Mouse (Mus musculus) forebrain, embryonic 12.5 days (tissue): ENCODE measurements at regions not wholly inside any gene's neighbourhood (a gene's known extent, or its start where the extent isn't known, plus 50 kb on each side); places are given as distances from the start of the nearest gene placed in this dataset.
"Not testable (repeated sequence)": the region's sequence is repeated elsewhere in the genome, so short reads cannot be mapped to it uniquely, and the experiment has no call there.

Experiments
- ATAC-seq: fragments of 200-750 bp; cut with Nextera tagmentation; 2 replicates; pipeline ENCODE4 v1.8.0; 2017; ENCODE audit warnings: moderate TSS enrichment; ENCODE audit not compliant: low FRiP score
- H3K27ac ChIP-seq: fragments of 300-500 bp; sonication (generic); 2 replicates; pipeline ENCODE4 v1.5.1; 2016; ENCODE audit warnings: mild to moderate bottlenecking
- H3K27me3 ChIP-seq: fragments of 300-500 bp; sonication (generic); 2 replicates; pipeline ENCODE4 v1.6.1; 2016; ENCODE audit warnings: mild to moderate bottlenecking
- H3K36me3 ChIP-seq: fragments of 300-500 bp; sonication (generic); replicated peaks from 2 replicates; pipeline ENCODE4 v1.6.1; 2016; ENCODE audit warnings: mild to moderate bottlenecking
- H3K4me1 ChIP-seq: fragments of 300-500 bp; sonication (generic); 2 replicates; pipeline ENCODE4 v1.6.1; 2016
- H3K4me2 ChIP-seq: fragments of 300-500 bp; sonication (generic); 2 replicates; pipeline ENCODE4 v1.6.1; 2016; ENCODE audit warnings: mild to moderate bottlenecking, moderate library complexity
- H3K4me3 ChIP-seq: fragments of 300-500 bp; sonication (generic); replicated peaks from 2 replicates; pipeline ENCODE4 v1.5.1; 2016; ENCODE audit warnings: mild to moderate bottlenecking
- H3K9ac ChIP-seq: fragments of 300-500 bp; sonication (generic); 2 replicates; pipeline ENCODE4 v1.6.1; 2016; ENCODE audit warnings: mild to moderate bottlenecking
- H3K9me3 ChIP-seq: fragments of 300-500 bp; sonication (generic); 2 replicates; pipeline ENCODE4 v1.6.1; 2016
- WGBS: fragments of 180-500 bp; shearing (Covaris S2); methylation state at CpG from one replicate; pipeline ENCODE4 v1.1.7; 2016; 5-methylcytosine and 5-hydroxymethylcytosine counted together

GRCm38 (mm10) chrX:70606349-70606748 lies 129.4 kb upstream of the Tmem185a start:
- H3K36me3 ChIP-seq: no peaks in the 10 kb centered on the region
- H3K9ac ChIP-seq: no peak overlapping the region
- ATAC-seq: no peak
- H3K27me3 ChIP-seq: no peaks in the 10 kb centered on the region
- H3K27ac ChIP-seq: no peak overlapping the region
- WGBS: 76% methylated on average over 1 of the region's 1 CpGs
- no peaks in the 10 kb centered on the region for H3K4me1 ChIP-seq
- H3K4me2 ChIP-seq: no peak overlapping the region
- H3K4me3 ChIP-seq: no peak overlapping the region
- no peaks in the 10 kb centered on the region for H3K9me3 ChIP-seq

GRCm38 (mm10) chrX:70582344-70582743 lies 105.4 kb upstream of the Tmem185a start:
- not testable (repeated sequence) for H3K27ac ChIP-seq, H3K9ac ChIP-seq, H3K4me3 ChIP-seq, H3K36me3 ChIP-seq, H3K27me3 ChIP-seq, H3K4me2 ChIP-seq, H3K9me3 ChIP-seq, H3K4me1 ChIP-seq, ATAC-seq
- 18% methylated on average over 2 of the region's 2 CpGs for WGBS

GRCm38 (mm10) chrX:70580171-70580570 lies 103.2 kb upstream of the Tmem185a start:
- no peak for ATAC-seq
- no peaks in the 10 kb centered on the region for H3K27me3 ChIP-seq
- no peak overlapping the region for H3K9ac ChIP-seq
- H3K36me3 ChIP-seq: no peaks in the 10 kb centered on the region
- no peaks in the 10 kb centered on the region for H3K9me3 ChIP-seq
- no peak overlapping the region for H3K4me3 ChIP-seq
- 72% methylated on average over 1 of the region's 1 CpGs for WGBS
- H3K4me1 ChIP-seq: no peaks in the 10 kb centered on the region
- H3K4me2 ChIP-seq: no peak overlapping the region
- H3K27ac ChIP-seq: no peak overlapping the region

GRCm38 (mm10) chrX:70574243-70574642 lies 97.3 kb upstream of the Tmem185a start:
- ATAC-seq, H3K9ac ChIP-seq, H3K9me3 ChIP-seq, H3K4me1 ChIP-seq, H3K4me3 ChIP-seq, H3K36me3 ChIP-seq, H3K27me3 ChIP-seq, H3K27ac ChIP-seq, H3K4me2 ChIP-seq: not testable (repeated sequence)
- 67% methylated on average over 1 of the region's 6 CpGs for WGBS

- H3K9ac ChIP-seq, H3K4me1 ChIP-seq, H3K9me3 ChIP-seq, H3K4me3 ChIP-seq, H3K4me2 ChIP-seq, H3K36me3 ChIP-seq, ATAC-seq, H3K27me3 ChIP-seq, H3K27ac ChIP-seq: not testable (repeated sequence)
- 82% methylated on average over 3 of the region's 4 CpGs for WGBS
Observed at GRCm38 (mm10) chrX:70570586-70570985, 93.6 kb upstream of the Tmem185a start.

GRCm38 (mm10) chrX:70569339-70569979 lies 92.5 kb upstream of the Tmem185a start:
- not testable (repeated sequence) for H3K9ac ChIP-seq, H3K9me3 ChIP-seq, H3K36me3 ChIP-seq, H3K4me2 ChIP-seq, H3K27ac ChIP-seq, H3K4me1 ChIP-seq, H3K4me3 ChIP-seq, H3K27me3 ChIP-seq
- 50% methylated on average over 5 of the region's 6 CpGs for WGBS
- peak; percentile 55; the same call in 1 of the 2 replicates for ATAC-seq
